Mouse (Mus musculus) CD4-positive, CD25-positive, alpha-beta regulatory T cell, adult 4 months (primary cell): ENCODE data around the gene Slc44a1. TPM values are rescaled to one million over a fixed set of nuclear protein-coding genes. Genes with fewer than 3 reads are reported as not detected.

Experiments
- ATAC-seq: one replicate; pipeline ENCODE4 v1.8.0; 2017
- polyA plus RNA-seq, 2 experiments: library from polyadenylated mRNA; unstranded; fragments of 100-300 nt; shearing (Covaris generic); gene quantifications; one replicate each; pipeline ENCODE4 v1.2.1; 2017

Gene Slc44a1
- polyA plus RNA-seq, 2 experiments from 2014 or later = 1.7 to 4.1 TPM

DNA sequence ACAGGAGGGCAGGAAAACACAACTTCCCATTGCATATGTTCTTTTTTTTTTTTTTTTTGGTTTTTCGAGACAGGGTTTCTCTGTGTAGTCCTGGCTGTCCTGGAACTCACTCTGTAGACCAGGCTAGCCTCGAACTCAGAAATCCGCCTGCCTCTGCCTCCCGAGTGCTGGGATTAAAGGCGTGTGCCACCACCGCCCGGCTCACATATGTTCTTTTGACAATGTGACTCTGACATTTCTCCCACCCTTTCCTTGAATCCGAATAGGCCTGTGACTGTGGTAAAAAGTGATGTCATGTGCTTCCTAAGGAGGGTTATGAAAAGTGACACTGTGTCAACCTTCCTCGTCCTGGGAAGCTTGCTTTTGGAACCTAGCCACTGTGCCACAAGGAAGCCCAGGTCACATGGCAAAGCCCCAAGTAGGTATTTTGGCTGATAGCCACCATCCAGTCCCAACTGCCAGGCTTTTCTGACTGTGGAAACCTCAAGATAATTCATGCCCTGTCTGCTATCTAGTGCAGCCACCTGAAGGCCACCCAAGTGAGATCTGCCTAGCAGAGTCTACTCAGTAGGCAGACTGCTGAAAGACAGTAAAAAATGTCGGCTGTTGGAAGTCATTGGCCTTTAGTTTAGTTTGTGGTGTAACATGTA lies 8.5 kb upstream of the Slc44a1 start:
- no peak for ATAC-seq

DNA sequence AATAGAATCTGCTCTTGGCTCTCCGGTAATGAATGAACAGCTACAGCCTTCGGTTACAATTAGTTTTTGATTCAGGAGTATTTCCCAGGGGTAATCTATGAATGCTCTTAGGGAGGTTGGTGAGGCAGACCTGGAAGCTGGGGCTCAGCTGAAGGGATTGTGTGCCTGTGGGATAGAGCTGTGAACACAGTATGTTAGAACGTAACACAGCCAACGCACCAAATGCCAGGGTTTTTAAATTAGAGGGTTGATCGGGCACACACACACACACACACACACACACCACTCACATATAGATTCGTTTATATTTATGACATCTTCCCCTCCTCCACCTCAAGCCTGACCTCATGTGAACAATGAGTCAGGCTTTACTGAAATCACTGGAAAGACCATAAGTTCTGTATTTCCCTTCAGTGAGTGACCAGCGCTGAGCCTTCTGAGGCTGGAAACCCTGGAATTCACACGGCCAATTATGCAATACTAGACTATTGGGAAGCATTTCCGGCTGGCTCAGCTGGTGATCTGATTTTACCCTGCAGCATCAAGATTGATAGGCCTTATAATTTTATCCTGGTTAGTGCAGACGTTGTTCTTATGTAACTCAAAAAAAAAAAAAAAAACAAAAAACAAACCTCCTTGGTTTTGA lies 3.0 kb upstream of the Slc44a1 start:
- ATAC-seq = no peak

DNA sequence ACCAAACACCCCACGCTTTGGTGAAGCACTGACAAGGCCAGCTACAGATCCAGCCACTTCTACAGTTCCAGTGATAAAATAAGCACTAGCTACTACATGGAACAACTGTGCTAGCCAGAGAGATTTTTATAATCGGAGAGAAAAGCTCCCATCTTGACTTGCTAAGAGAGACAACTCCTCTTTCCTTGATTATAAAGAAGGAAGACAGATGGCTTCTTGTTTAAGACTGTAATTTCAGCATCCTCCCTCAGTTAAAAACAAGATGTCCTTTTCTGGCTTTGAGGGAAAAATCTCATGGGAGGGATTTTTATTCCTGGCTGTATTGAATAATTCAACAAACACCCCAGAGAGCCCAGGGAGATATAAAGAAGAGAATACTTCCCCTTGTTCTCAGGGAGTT lies 1.8 kb upstream of the Slc44a1 start:
- no peak for ATAC-seq

DNA sequence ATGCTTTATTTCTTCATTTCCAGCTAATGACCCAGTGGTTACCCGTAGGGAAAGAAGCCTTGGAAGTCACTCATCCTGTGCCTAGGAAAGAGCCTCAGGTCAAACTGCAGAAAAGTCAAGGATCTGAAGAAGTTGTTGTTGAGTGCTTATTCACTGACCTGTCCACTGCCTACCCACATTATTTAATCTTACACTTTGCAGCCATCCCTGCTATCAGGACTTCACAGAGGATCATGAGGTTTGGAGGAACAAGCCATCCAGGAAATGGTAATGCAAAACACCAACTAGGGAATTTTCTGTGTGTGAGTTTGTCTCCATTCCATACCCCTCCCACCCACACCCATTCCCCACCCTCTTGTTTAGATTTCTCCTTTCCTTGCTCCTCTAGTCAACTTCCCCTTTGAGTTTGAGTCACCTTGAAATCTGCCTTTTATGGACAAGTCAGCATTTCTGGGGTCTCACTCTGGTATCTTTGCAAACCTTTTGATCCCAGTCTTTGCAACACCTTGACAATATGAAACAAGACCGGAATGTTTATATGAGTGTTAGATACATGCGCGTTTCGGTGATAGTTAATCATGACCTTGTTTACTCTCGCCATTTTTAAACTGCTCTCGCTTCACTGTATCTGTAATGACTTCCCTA lies 1.3 kb upstream of the Slc44a1 start:
- no peak for ATAC-seq

DNA sequence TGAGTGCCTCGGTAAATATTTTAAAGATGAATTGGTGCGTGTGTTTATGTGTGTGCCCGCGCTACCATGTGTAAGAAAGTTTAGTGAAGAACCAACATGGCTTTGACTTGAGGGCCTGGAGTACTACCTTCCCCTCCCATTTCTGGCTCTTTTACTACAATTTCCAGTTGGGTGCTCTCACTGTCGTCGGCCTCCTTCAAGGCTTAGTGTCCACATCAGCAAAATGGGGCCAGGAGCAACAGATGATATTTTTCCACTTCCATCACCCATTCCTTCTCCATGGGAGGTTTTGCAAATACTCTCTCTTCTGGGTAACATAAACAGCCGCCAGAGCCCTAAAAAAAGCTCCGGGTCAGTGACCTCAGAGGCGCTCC lies 590 bp upstream of the Slc44a1 start:
- ATAC-seq = peak; percentile 6

DNA sequence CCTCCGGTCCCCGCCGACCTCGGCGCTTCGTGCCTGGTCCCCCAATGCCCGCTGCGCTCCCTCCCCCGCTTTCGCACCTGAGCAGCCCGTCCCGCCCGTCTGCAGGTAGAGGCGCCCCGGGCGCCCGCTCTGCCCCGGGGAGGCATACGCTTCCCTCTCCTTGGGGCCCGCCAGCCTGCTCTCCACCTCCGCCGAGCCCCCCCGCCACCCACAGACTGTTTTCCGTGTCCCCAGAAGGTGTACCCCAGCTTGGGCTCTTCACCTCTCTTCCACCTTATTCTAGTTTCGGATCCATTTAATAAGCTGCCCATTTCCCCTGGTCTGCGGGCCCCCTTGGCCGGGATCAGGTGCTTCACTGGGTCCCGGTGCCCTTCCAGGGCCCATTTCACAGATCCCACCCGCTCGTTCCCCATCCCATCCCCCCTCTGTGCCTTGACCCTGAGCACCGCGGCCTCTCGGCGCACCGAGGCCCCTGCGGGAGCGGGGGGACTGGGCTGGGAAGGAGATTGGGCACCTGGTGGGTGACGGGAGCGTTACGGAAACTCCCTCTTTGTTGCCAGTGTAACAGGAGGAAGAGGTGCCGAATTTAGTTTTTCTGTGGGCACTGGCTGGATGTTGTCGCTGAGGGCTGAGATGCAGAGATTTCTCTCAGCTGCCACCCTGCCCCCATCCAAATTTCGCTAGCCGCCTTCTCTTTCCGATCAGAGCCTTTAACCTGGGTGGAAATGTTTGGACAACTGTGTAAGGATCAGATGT lies 781 bp downstream of the Slc44a1 start:
- ATAC-seq = peak; percentile 57

DNA sequence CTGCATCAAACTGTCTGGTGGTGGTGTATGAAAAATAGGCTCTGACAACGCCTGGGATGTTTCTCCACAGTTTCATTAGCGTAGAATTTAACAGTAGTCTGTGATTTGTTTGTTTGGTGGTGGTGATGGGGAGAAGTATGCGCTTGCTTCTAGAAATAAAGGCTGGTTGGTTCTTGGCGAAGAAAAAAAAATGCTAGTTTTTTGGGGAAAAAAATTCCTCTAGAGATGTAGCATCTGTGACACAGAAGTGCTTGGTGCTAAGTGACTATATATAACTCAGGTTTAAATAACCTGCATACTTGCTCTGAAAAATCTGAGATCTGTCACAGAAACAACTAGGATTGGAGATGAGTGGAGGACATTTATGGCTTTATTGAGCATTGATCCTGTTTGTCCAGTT lies 1.5 kb downstream of the Slc44a1 start:
- no peak for ATAC-seq

DNA sequence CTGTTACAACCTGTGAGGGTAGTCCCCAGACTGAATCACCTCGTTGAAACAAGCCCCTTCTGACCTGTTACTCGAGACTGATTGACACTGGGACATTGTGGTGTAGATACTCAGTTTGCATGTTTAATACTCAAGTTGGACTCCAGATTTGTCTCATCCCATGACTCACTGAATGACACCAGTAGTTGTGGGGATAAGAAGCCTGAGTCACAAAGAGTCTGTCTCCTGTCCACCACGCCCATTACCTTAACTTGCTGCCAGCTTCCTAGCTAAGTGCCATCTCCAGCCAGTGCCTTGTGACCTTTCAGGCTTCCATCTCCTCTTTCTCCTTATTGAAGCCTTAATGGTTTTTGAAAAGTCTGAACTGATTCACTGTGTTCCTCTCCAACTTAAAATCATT lies 6.0 kb downstream of the Slc44a1 start:
- ATAC-seq = no peak

DNA sequence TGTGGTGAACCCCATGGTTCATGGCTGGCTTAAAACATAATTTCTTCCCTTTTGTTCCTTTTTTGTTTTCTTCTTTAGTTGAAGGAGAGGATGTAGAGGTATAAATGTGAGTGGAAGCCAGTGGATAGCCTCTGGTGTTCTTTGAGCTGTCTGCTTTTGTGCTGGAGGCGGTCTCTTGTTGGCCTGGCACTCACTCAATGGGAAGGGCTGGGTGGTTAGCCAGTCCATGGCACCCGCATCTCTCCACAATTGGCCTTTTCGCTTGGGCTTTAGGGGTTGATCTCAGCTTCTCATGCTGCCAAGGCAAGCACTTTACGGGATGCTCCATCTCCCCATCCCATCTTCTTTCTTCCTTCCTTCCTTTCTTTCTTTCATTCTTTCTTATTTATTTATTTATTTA lies 7.6 kb downstream of the Slc44a1 start:
- no peak for ATAC-seq

DNA sequence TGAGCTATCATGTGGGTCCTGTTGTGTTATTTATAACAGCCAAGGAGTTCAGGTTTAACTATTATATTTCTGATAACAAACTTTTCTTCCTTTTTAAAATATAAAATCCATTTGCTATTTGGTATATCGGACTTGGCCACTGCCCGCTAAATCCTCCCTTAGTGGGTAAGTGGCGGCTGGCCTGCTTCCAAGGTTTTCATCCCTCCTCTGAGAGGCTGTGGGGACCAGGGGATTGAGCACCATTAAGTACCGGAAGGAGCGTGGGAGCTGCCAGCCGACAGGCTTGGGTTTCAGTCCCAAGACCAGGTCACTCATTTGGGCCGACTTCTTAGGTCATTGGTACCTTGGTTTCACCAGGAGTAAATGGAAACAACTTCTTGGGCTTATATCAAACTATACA lies 10.5 kb downstream of the Slc44a1 start:
- no peak for ATAC-seq

DNA sequence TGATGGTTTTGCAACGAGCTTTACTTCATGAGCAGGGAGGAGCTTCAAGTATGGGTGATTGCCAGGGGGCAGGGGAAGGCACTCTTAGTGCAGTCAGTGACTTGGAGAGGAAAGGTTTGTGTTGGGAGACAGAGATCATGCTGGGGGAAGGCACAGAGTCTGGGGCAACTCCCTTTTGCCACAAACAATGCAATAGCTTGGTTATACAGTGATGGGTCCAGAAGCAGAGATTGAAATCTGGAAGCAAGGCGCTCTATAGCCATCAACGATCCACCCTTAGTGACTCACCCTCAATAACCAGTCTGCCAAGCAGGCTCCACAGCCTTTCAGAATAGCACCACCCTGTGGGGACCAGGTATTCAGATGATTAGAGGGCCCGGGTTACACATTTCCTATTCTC lies 11.7 kb downstream of the Slc44a1 start:
- ATAC-seq = no peak

DNA sequence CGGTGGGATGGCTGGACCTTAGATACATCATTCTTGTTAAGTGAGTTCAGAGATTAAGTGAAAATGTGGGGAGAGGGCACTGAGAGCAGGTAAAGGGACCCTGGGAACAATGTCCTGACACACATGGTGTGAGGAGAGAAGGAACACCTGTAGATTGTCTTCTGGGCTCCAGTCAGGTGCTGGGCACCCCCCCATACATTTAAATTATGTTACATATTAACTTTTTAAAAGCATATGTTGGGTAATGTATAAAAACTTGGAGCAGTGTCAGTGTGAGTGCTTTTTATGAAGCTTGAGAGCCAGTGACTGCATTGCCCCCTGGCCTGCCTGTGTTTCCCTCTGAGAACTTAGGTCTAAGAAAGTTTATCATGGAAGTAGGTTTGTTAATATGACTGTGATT lies 12.2 kb downstream of the Slc44a1 start:
- no peak for ATAC-seq

DNA sequence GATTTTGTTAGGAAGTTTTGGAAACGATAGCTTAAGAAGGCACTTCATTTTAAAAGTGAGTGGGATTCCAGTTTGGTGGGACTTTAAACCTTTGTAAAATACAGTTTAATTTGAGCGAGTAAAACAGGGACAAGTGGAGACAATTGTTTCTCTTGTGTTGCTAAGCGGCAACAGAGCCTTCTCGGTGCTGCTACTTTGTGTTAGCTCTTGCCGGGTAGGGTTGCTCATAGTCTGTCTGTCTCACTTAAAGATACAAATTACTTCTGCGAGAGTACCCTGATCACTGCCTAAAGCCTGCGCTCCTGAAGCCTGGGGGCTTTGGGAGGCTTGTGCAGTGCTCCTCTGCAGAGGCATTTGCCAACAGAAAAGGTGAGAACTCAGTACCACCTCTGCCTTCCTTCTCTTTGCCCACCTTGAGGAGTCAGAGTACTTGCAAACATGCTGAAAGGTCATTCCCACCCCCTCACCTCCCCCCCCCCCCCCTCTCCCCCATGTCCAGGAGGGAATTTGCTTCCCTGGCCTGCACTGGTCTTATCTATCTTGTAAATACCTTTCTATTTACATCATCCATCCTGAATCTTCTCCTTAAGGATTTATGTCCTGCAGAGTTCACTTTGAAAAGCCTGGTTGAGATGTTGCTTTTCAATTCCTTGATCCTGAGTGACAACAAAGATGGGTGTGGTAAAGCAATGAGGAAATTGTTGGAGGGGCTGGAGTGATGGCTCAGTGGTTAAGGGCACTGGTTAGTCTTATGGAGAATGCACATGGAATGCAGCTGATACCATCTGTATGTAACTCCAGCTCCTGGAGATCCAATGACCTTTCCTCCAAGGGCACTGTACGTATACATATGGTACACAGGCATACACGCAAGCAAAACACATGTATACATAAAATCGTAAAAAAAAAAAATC lies 13.0 kb downstream of the Slc44a1 start:
- no peak for ATAC-seq

DNA sequence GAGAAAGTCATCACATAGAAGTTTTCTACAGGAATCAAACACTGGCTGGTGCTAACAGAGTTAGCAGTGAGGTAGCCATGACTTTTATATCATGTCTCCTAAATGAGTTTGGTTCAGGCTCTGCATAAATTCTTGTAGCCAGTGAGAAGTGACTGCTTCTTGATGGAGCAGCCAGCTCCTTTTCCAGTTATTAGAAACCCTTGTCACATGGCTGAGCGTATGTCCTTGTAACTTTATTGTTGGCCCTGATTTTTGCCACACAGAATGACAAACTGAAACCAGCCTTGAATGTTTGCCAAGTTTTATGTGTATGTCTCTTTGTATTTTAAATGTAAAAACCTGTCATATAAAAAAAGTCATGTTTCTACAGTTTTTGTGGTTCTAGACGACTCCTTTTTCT lies 15.7 kb downstream of the Slc44a1 start:
- no peak for ATAC-seq

DNA sequence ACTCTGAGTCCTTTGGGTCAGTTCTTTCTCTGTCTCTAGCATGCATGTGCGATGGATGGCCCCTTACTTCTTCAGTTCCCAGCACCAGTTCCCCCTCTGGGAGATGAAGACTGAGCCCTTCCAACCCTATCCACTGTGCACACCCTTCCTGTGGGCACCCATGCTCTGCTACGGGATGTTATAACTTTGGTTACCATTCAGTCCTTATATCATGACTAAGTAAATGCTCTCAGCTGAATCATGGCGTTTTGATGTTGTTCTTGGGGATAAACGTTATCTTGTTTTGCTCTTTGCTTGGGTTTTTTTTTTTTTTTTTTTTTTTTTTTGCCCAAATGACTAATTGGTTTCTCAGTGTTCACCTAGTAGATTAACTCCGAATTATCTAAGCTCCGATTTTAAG lies 16.4 kb downstream of the Slc44a1 start:
- ATAC-seq = no peak

DNA sequence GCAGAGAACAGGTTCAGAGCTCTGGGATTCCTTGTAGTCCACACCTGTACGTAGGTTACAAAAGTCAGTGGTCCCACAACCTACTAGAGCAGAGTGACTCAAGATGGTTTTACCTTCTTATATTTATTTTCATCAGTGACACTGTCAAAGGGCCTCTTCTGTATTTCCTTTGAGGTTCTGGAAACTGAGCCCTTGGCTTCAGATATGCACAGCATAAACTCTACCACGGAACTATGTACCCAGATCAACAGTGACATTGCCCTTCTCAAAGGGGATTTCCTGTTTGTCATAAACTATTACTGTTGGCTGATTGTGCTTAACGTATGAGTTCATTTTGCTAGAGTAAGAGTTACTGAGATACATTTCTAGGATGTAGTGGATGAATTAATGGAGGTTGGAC lies 18.3 kb downstream of the Slc44a1 start:
- peak; percentile 78 for ATAC-seq

DNA sequence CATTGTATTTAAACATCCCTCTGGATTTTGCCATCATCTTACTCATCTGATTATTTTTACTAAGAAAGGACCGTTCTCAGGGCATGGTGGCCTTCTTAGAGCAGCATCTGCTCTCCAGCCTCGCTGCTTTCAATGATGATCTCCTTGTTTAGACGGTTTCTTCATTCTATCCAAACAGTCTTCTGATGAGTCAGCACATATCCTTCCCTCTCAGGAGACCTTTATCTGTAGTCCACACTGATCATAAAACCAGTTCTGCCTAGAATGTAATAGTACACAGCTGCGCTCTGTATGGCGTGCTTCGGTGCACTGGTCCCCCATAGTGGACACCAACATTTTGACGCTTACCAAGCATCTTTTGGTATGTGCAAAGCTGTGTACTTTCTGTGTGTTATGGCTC lies 19.5 kb downstream of the Slc44a1 start:
- no peak for ATAC-seq

DNA sequence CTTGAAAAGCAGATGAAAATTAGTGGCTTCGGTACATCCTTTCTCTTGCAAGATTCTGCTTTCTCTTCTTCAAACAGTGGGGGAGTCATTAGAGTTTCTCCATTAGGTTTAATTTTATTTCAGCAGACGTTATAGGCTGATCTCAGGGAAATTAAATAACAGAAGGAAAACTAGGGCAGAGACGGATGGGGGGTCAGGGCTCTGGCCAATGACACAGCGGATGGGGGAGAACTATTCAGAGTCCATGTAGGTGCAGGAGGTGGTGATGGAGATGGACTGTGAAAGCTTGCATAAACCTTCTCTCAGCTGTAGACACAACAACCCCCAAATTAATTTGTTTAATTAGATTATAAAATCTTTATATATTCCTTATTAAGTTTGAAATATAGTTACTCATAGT lies 20.8 kb downstream of the Slc44a1 start:
- ATAC-seq = no peak

DNA sequence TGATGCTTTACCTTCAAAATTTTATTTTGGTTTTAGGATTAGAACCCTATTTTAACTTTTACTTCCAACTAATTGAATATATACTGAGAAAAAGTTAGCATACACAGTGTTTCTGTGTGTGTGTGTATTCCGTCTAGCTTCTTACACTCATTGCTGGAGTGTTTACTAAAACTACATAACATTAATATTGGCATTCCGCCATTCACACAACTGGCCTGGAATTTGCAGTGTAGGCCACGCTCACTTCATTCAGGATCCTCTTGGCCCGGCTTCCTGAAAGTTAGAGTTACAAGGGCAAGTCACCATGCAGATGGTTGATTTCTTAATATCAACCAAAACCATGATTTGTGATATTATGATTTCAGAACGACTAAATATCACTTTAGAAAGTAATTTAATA lies 21.9 kb downstream of the Slc44a1 start:
- no peak for ATAC-seq

DNA sequence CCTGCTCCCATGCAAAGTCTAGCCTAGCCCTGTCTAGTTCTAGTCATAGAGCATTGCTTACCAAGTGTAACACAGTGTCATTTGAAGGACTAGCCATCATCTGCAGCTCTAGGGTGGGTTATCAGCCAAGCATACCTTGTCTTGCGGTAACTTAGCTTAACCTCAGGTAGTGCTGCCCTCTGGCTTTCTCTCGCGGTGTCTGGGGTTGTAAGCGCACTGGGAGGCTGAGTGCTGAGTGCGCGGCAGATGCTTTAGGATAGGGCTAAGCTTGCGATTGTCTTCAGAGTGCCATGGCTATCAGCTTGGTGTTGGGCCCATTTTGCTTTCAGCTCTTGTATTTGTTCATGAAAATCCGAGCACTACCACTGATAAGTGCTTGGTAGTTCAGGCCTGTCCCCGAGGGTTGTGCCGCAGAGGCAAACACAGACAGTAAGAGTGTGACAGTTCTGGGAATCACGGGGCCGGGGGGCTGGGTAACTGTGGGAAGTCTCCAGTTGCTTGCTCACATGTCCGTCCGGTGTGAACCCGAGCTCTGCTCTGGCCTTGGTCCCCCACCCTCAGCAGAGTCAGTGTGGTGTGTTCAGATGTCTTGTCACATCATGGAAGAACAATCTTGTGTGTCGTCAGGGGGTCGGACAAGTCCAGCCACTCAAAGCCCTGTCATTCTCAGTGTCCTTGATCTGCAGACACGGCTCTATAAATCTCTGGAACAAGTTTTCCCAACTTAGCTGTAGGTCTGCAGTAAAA lies 22.5 kb downstream of the Slc44a1 start:
- no peak for ATAC-seq

DNA sequence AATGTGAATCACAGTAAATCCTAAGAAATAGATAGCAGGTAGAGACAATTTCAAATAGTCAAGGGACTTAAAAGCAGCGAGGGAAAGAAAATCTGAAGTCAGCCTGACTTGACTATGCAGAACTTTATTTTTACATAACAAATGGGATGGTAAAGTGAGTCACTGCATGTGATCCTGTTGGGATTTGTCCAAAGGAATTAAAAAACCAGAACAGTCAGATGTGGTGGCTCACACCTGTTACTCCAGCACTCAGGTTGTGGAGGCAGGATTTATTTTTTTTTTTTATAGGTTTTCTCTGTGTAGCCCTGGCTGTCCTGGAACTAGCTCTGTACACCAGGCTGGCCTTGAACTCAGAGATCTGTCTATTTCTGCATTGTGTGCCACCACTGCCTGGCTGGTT lies 25.7 kb downstream of the Slc44a1 start:
- no peak for ATAC-seq

DNA sequence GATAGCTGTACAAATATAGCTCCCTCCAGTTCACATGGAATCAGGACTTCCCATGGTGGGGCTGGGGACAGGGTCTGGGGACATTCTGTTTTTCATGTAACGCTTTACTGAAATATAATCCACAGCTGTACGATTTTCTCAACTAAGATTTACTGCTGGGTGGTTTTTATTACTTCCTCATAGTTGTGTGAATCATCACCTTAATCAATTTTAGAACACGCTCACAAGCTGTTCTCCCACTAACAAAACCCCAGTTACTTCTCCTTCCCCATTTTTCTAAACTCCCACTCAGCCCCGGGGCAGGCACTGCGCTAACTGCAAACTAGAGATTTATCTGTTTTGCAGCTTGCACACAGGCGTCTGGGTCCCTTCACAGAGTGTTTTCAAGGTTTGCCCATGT lies 28.8 kb downstream of the Slc44a1 start:
- ATAC-seq = no peak
